ENCODE assay signal across 8 mouse cellular contexts in the genomic region with DNA sequence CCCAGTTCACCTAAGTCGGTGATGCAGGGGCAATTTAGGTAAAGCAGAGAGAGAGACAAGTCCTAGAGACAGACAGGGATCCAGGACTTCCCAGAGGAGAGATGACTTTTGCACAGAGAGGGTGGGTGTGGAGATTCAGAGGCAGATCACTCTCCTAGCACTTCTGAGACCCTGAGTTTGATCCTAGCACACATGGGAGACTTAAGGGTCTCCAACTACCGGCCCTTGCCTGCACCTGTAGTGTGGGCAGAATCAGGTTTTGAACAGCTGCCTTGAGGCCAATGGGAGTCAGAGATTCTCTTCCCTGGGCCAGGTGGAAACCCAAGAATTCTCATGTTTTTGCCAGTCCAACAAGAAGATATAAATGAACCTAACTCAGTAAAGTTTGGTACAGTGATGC. TPM values are rescaled to one million over a fixed set of nuclear protein-coding genes. Genes with fewer than 3 reads are reported as not detected.
DNase-seq lines count a peak whose midpoint lies in the region; ATAC-seq and TF ChIP-seq lines count a peak whose summit lies in the region.

No protein-coding gene starts in this region.

- intact Hi-C loops in gastrocnemius, adult 2 months (cut with DNase I): no loop called here

- no peak overlapping the region for H3K27ac ChIP-seq in lung, embryonic 16.5 days (ENCODE audit: low read length)
- no peak overlapping the region for H3K27ac ChIP-seq in forebrain, postnatal 0 days (ENCODE audit: low read depth, low read length)
- no peak overlapping the region for H3K27ac ChIP-seq in liver, embryonic 14.5 days
- H3K27ac ChIP-seq in stomach, embryonic 16.5 days (ENCODE audit: low read length): no peak overlapping the region
- H3K27ac ChIP-seq in gastrocnemius, adult 2 months: no peak overlapping the region

- H3K9me3 ChIP-seq in lung, embryonic 16.5 days (ENCODE audit: control insufficient read depth, low read length): no peaks in the 10 kb centered on the region
- no peaks in the 10 kb centered on the region for H3K9me3 ChIP-seq in forebrain, postnatal 0 days (ENCODE audit: low read length)
- no peaks in the 10 kb centered on the region for H3K9me3 ChIP-seq in liver, embryonic 14.5 days (ENCODE audit: control insufficient read depth, low read length)
- H3K9me3 ChIP-seq in stomach, embryonic 16.5 days (replicated peaks; ENCODE audit: control insufficient read depth, low read length): no peaks in the 10 kb centered on the region

- WGBS in lung, embryonic 16.5 days: 22% methylated on average over 2 of the region's 2 CpGs
- WGBS in forebrain, postnatal 0 days: 30% methylated on average over 2 of the region's 2 CpGs
- 38% methylated on average over 2 of the region's 2 CpGs for WGBS in liver, embryonic 14.5 days (ENCODE audit: insufficient replicate concordance)
- WGBS in stomach, embryonic 16.5 days: 30% methylated on average over 2 of the region's 2 CpGs

- H3K9ac ChIP-seq in lung, embryonic 16.5 days (ENCODE audit: low read length): no peak overlapping the region
- no peak overlapping the region for H3K9ac ChIP-seq in forebrain, postnatal 0 days
- peak overlapping the region; percentile 81; the same call in 1 of the 2 replicates for H3K9ac ChIP-seq in liver, embryonic 14.5 days (replicated peaks)
- H3K9ac ChIP-seq in stomach, embryonic 16.5 days (ENCODE audit: low read length): no peak overlapping the region

- peaks cover 36% of the 10 kb centered on the region for H3K27me3 ChIP-seq in lung, embryonic 16.5 days (ENCODE audit: control insufficient read depth, insufficient read depth, low read depth, low read length)
- peaks cover 37% of the 10 kb centered on the region for H3K27me3 ChIP-seq in forebrain, postnatal 0 days (ENCODE audit: insufficient read depth, low read length)
- peaks cover 69% of the 10 kb centered on the region for H3K27me3 ChIP-seq in liver, embryonic 14.5 days (ENCODE audit: control insufficient read depth, insufficient read depth, low read length)
- H3K27me3 ChIP-seq in stomach, embryonic 16.5 days (ENCODE audit: control insufficient read depth, insufficient read depth, low read length): peaks cover 19% of the 10 kb centered on the region

- no peak for TF ChIP-seq CTCF in forebrain, postnatal 0 days (IDR thresholded peaks at IDR 0.05; ENCODE audit: low read depth)
- no peak for TF ChIP-seq CTCF in liver, embryonic 14.5 days (IDR thresholded peaks at IDR 0.05; ENCODE audit: low read depth)
- TF ChIP-seq CTCF in gastrocnemius, adult 2 months (IDR thresholded peaks at IDR 0.05): no peak

- H3K4me2 ChIP-seq in lung, embryonic 16.5 days (ENCODE audit: low read depth, low read length): peak overlapping the region; percentile 67; the same call in 1 of the 2 replicates
- peak overlapping the region; percentile 74 for H3K4me2 ChIP-seq in forebrain, postnatal 0 days (ENCODE audit: low read depth)
- peak overlapping the region; percentile 87 for H3K4me2 ChIP-seq in liver, embryonic 14.5 days (ENCODE audit: low read depth)
- H3K4me2 ChIP-seq in stomach, embryonic 16.5 days (ENCODE audit: low read depth, low read length): peak overlapping the region; percentile 71

- no peak overlapping the region for H3K4me3 ChIP-seq in lung, embryonic 16.5 days (ENCODE audit: low read length)
- H3K4me3 ChIP-seq in forebrain, postnatal 0 days (ENCODE audit: low read depth, low read length): peak overlapping the region; percentile 39; the same call in 1 of the 2 replicates
- peak overlapping the region in 1 of 2 experiments; percentile 79; a peak in 2 of 4 replicates for H3K4me3 ChIP-seq in liver, embryonic 14.5 days (ENCODE audit: insufficient read depth in 1 of 2, low read depth in 2 of 2, low read length in 2 of 2)
- peak overlapping the region; percentile 50 for H3K4me3 ChIP-seq in stomach, embryonic 16.5 days (replicated peaks; ENCODE audit: low read length)
- H3K4me3 ChIP-seq in gastrocnemius, adult 2 months: no peak overlapping the region

- no peak for TF ChIP-seq EP300 in liver, embryonic 14.5 days (IDR thresholded peaks at IDR 0.05; ENCODE audit: low read depth)

- peaks cover 5% of the 10 kb centered on the region; the same call in 1 of the 2 replicates for H3K4me1 ChIP-seq in lung, embryonic 16.5 days (replicated peaks; ENCODE audit: control insufficient read depth, insufficient read depth, low read length)
- H3K4me1 ChIP-seq in forebrain, postnatal 0 days (ENCODE audit: insufficient read depth): peaks cover 6% of the 10 kb centered on the region; the same call in 1 of the 2 replicates
- peaks cover 3 to 5% of the 10 kb centered on the region in 2 experiments for H3K4me1 ChIP-seq in liver, embryonic 14.5 days (replicated peaks; ENCODE audit: control insufficient read depth in 2 of 2, insufficient read depth in 2 of 2, low read length in 1 of 2)
- H3K4me1 ChIP-seq in stomach, embryonic 16.5 days (ENCODE audit: control insufficient read depth, insufficient read depth, low read length): peaks cover 11% of the 10 kb centered on the region

- H3K36me3 ChIP-seq in lung, embryonic 16.5 days (ENCODE audit: control insufficient read depth, insufficient read depth, low read length): no peaks in the 10 kb centered on the region
- no peaks in the 10 kb centered on the region for H3K36me3 ChIP-seq in forebrain, postnatal 0 days (ENCODE audit: insufficient read depth)
- no peaks in the 10 kb centered on the region for H3K36me3 ChIP-seq in liver, embryonic 14.5 days (replicated peaks; ENCODE audit: control insufficient read depth, insufficient read depth, low read depth)
- H3K36me3 ChIP-seq in stomach, embryonic 16.5 days (ENCODE audit: control insufficient read depth, insufficient read depth, low read length): no peaks in the 10 kb centered on the region

- ATAC-seq in lung, embryonic 16.5 days (ENCODE audit: low read depth): no peak
- no peak for ATAC-seq in forebrain, postnatal 0 days
- peak; percentile 17; the same call in 1 of the 2 replicates for ATAC-seq in liver, embryonic 14.5 days (ENCODE audit: insufficient read depth)
- no peak for ATAC-seq in stomach, embryonic 16.5 days (ENCODE audit: insufficient read depth, low FRiP score)
- ATAC-seq in granulocyte monocyte progenitor cell, adult 5-6 weeks (replicated peaks; ENCODE audit: poor library complexity, severe bottlenecking): no peak

- DNase-seq in lung, postnatal 4 days: no peak
- no peak for DNase-seq in forebrain, postnatal 0 days
- DNase-seq in liver, embryonic 14.5 days (ENCODE audit: low read depth in 3 of 3, low spot score in 3 of 3): no peak
- DNase-seq in gastrocnemius, adult 2 months: no peak
- no peak for DNase-seq in B cell, adult 2 months

RNA-seq across cellular contexts. Expression of a gene that starts 0.5 kb away (rescaled TPM):
- 0.18 and 0.48 TPM in 2 replicates for polyA plus RNA-seq in lung, embryonic 16.5 days (2015; fragmentation: Nextera tagmentation; extraction: Ambion mirVana)
- 17.2 and 33.0 TPM in 2 replicates for total RNA-seq in forebrain, postnatal 0 days (2014; rRNA removed)
- polyA plus RNA-seq in forebrain, postnatal 0 days (2015; fragmentation: Nextera tagmentation; extraction: Ambion mirVana): 23.5 and 25.7 TPM in 2 replicates
- 2.7 and 3.3 TPM in 2 replicates for polyA plus RNA-seq in liver, embryonic 14.5 days (2012; rRNA removed)
- 2.5 and 2.6 TPM in 2 replicates for polyA plus RNA-seq in liver, embryonic 14.5 days (2014; fragmentation: Nextera tagmentation; extraction: Ambion mirVana)
- polyA plus RNA-seq in stomach, embryonic 16.5 days (2015; fragmentation: Nextera tagmentation; extraction: Ambion mirVana): 3.4 and 4.7 TPM in 2 replicates
- not detected in 2 replicates for total RNA-seq in granulocyte monocyte progenitor cell, adult 5-6 weeks (2014; fragmentation: Nextera tagmentation)
- not detected in 2 replicates for total RNA-seq in granulocyte monocyte progenitor cell, adult 5-6 weeks (2017)
- total RNA-seq in gastrocnemius, adult 2 months (2021): not detected

RNA-seq across cellular contexts. Expression of a gene that starts 1.0 kb away (rescaled TPM):
- polyA plus RNA-seq in lung, embryonic 16.5 days (2015; fragmentation: Nextera tagmentation; extraction: Ambion mirVana): 0.36 and 0.92 TPM in 2 replicates
- 0.52 TPM in 1 of 2 replicates, not detected in the other for total RNA-seq in forebrain, postnatal 0 days (2014; rRNA removed)
- 0.30 and 0.34 TPM in 2 replicates for polyA plus RNA-seq in forebrain, postnatal 0 days (2015; fragmentation: Nextera tagmentation; extraction: Ambion mirVana)
- polyA plus RNA-seq in liver, embryonic 14.5 days (2012; rRNA removed): 0.12 and 0.13 TPM in 2 replicates
- polyA plus RNA-seq in liver, embryonic 14.5 days (2014; fragmentation: Nextera tagmentation; extraction: Ambion mirVana): 0.14 and 0.20 TPM in 2 replicates
- 0.41 and 0.46 TPM in 2 replicates for polyA plus RNA-seq in stomach, embryonic 16.5 days (2015; fragmentation: Nextera tagmentation; extraction: Ambion mirVana)
- total RNA-seq in granulocyte monocyte progenitor cell, adult 5-6 weeks (2014; fragmentation: Nextera tagmentation): not detected in 2 replicates
- total RNA-seq in granulocyte monocyte progenitor cell, adult 5-6 weeks (2017): 0.13 TPM in 1 of 2 replicates, not detected in the other
- not detected for total RNA-seq in gastrocnemius, adult 2 months (2021)

RNA-seq across cellular contexts. Expression of a gene that starts 38.3 kb away (rescaled TPM):
- 50.9 and 51.6 TPM in 2 replicates for polyA plus RNA-seq in lung, embryonic 16.5 days (2015; fragmentation: Nextera tagmentation; extraction: Ambion mirVana)
- total RNA-seq in forebrain, postnatal 0 days (2014; rRNA removed): 36.5 and 37.9 TPM in 2 replicates
- 37.5 and 42.3 TPM in 2 replicates for polyA plus RNA-seq in forebrain, postnatal 0 days (2015; fragmentation: Nextera tagmentation; extraction: Ambion mirVana)
- polyA plus RNA-seq in liver, embryonic 14.5 days (2012; rRNA removed): 5.2 and 5.9 TPM in 2 replicates
- polyA plus RNA-seq in liver, embryonic 14.5 days (2014; fragmentation: Nextera tagmentation; extraction: Ambion mirVana): 24.3 and 26.0 TPM in 2 replicates
- polyA plus RNA-seq in stomach, embryonic 16.5 days (2015; fragmentation: Nextera tagmentation; extraction: Ambion mirVana): 46.4 and 47.8 TPM in 2 replicates
- 32.8 and 34.2 TPM in 2 replicates for total RNA-seq in granulocyte monocyte progenitor cell, adult 5-6 weeks (2014; fragmentation: Nextera tagmentation)
- total RNA-seq in granulocyte monocyte progenitor cell, adult 5-6 weeks (2017): 33.9 and 35.4 TPM in 2 replicates
- 10 to 100 TPM; 18.4 to 20.5 TPM for total RNA-seq in gastrocnemius, adult 2 months (2021)

RNA-seq across cellular contexts. Expression of a gene that starts 46.8 kb away (rescaled TPM):
- 0.20 and 0.24 TPM in 2 replicates for polyA plus RNA-seq in lung, embryonic 16.5 days (2015; fragmentation: Nextera tagmentation; extraction: Ambion mirVana)
- total RNA-seq in forebrain, postnatal 0 days (2014; rRNA removed): 0.08 and 0.10 TPM in 2 replicates
- 0.08 and 0.19 TPM in 2 replicates for polyA plus RNA-seq in forebrain, postnatal 0 days (2015; fragmentation: Nextera tagmentation; extraction: Ambion mirVana)
- 0.13 and 0.22 TPM in 2 replicates for polyA plus RNA-seq in liver, embryonic 14.5 days (2012; rRNA removed)
- 0.05 and 0.11 TPM in 2 replicates for polyA plus RNA-seq in liver, embryonic 14.5 days (2014; fragmentation: Nextera tagmentation; extraction: Ambion mirVana)
- 0.21 and 0.31 TPM in 2 replicates for polyA plus RNA-seq in stomach, embryonic 16.5 days (2015; fragmentation: Nextera tagmentation; extraction: Ambion mirVana)
- total RNA-seq in granulocyte monocyte progenitor cell, adult 5-6 weeks (2014; fragmentation: Nextera tagmentation): not detected in 2 replicates
- 0.21 and 0.26 TPM in 2 replicates for total RNA-seq in granulocyte monocyte progenitor cell, adult 5-6 weeks (2017)
- total RNA-seq in gastrocnemius, adult 2 months (2021): not detected

Comparison
In these comparisons a context has a peak if more than half of its experiments do, and no peak if none do; other contexts are left out.
1. H3K4me3 ChIP-seq: peak in forebrain, postnatal 0 days (single experiment) and stomach, embryonic 16.5 days (single experiment); none in lung, embryonic 16.5 days (single experiment) and gastrocnemius, adult 2 months (single experiment).
2. Peak in every context shown above with its lines, with median percentiles within 50 percentile points of each other: H3K4me2 ChIP-seq.